Mouse (Mus musculus) liver, embryonic 14.5 days (tissue): ENCODE measurements around the gene Fmnl1.

Experiments
- CTCF ChIP-seq: IDR thresholded peaks from 2 replicates; pipeline ENCODE4 v1.5.1; 2016; ENCODE audit warnings: antibody characterized with exemption, low read depth, control low read depth
- EP300 ChIP-seq: IDR thresholded peaks from 2 replicates; pipeline ENCODE4 v1.6.1; 2016; ENCODE audit warnings: antibody characterized with exemption, low read depth

GRCm38 (mm10) chr11:103234447-103234846, 63.5 kb downstream of the Fmnl1 start:
- TF ChIP-seq CTCF (no peak), EP300 (no peak)
